Mouse (Mus musculus) cerebellum, adult 2 months (tissue): Measurements from ENCODE around the gene Map3k6.

Experiments
- CTCF ChIP-seq: fragments of 200-500 bp; IDR thresholded peaks from 2 replicates; pipeline ENCODE4 v1.5.1; 2011; ENCODE audit warnings: low read depth, mild to moderate bottlenecking, control low read depth, low read length, moderate library complexity, borderline replicate concordance; ENCODE audit not compliant: insufficient read depth
- POLR2A ChIP-seq: fragments of 200-500 bp; IDR thresholded peaks from 2 replicates; pipeline ENCODE4 v1.6.1; 2011; ENCODE audit warnings: low read length, control low read depth, borderline replicate concordance; ENCODE audit not compliant: insufficient read depth

DNA sequence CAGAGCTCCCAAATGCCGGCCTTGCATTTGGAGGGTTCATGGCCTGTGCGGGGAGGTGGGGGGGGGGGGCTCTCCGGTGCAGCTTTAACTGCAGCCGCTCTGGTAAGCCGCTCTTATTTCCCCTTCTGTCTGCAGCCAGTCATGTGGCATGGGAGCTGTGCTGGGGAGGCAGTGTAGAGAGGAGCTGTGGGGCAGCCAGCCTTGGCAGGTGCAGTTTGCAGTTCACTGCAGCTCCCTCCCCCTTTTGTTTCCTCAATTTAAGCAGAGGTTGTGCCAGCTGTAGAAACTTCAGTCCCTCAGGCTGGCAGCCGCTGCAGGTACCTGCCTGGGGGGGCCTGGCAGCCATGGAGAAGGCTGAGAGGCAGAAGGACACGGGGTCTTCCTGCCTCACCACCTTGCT, 43.8 kb upstream of the Map3k6 start:
- TF ChIP-seq CTCF (no peak), POLR2A (no peak)
